Mouse (Mus musculus) regulatory T cell (primary cell): ENCODE measurements around the gene H2al2a.
"Not testable (repeated sequence)": the region's sequence is repeated elsewhere in the genome, so short reads cannot be mapped to it uniquely, and the experiment has no call there.

Experiments used
- in situ Hi-C: fragments of 300-600 bp; cut with MboI, MseI; formaldehyde crosslinking; loops from one replicate; pipeline ENCODE4 v1.15.1; 2025; ENCODE audit warnings: high pct_unique_total_duplicates

H2al2a gene

GRCm38 (mm10) chr2:17977645-17978044 lies 19.1 kb downstream of the H2al2a start:
- in situ Hi-C loops = not testable (repeated sequence)

GRCm38 (mm10) chr2:17975601-17976327 lies 21.0 kb downstream of the H2al2a start:
- in situ Hi-C loops = no loop called here

- in situ Hi-C loops = no loop called here
These were observed 22.8 kb downstream of the H2al2a start for GRCm38 (mm10) chr2:17973868-17974440.

- in situ Hi-C loops = no loop called here
These were observed 23.5 kb downstream of the H2al2a start for GRCm38 (mm10) chr2:17973246-17973645.

GRCm38 (mm10) chr2:17972843-17973242 lies 23.9 kb downstream of the H2al2a start:
- in situ Hi-C loops = no loop called here

DNA sequence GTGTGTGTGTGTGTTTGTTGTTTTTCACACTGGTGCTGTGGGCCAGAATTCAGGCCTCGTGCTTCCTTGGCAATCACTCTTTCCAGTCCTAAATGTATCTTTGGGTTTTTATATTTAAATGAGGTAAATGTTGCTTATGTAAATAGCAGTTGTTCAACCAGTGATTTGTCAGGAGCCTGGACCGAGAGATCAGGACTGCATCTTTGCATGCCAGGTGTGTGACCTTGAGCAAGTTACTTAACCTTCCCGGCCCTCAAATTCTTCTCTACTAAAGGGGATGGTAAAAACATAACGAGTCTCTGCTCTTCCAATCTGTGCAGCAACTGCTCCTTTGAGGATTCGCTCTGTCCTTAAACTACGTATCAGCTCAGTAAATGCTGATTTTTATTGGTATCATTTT lies 25.4 kb downstream of the H2al2a start:
- in situ Hi-C loops = no loop called here

DNA sequence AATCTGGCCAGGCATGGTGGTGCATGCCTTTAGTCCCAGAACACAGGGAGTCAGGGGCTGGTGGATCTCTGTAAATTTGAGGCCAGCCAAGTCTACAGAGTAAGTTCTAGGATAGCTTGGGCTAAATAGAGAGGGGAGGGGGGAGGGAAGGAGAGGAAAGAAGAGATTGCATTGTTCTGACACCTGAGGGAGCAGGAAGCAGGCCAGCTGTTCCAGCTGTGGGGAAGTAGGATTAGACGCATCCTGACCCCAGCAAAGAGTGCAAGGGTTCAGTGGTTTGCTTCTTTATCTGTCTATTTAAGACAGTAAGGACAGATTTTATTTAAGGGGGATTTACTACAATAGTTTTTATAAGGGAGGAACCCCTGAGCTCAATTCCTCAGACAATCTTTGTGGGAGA lies 26.1 kb downstream of the H2al2a start:
- in situ Hi-C loops = no loop called here

- in situ Hi-C loops = no loop called here
These were observed 26.6 kb downstream of the H2al2a start for GRCm38 (mm10) chr2:17970187-17970586.

DNA sequence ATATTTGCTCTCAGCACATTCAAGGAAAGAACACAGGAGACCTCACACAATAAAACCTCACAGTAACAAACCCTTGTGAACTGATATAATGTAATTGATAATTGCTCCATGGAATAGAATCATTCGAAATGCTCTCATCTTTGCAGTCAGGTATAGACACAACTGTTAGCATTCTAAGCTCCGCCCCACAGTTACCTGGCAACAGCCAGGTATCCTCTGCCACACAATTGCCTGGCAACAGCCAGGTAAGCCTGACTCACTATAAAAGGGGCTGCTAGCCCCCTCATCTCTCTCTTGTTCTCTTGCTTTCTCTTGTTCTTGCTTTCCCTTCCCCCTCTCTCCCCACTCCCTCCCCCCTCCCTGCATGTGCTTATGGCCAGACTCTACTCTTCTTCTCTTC lies 28.2 kb downstream of the H2al2a start:
- in situ Hi-C loops = no loop called here

- in situ Hi-C loops = not testable (repeated sequence)
These were observed 28.7 kb downstream of the H2al2a start for GRCm38 (mm10) chr2:17968037-17968436.

DNA sequence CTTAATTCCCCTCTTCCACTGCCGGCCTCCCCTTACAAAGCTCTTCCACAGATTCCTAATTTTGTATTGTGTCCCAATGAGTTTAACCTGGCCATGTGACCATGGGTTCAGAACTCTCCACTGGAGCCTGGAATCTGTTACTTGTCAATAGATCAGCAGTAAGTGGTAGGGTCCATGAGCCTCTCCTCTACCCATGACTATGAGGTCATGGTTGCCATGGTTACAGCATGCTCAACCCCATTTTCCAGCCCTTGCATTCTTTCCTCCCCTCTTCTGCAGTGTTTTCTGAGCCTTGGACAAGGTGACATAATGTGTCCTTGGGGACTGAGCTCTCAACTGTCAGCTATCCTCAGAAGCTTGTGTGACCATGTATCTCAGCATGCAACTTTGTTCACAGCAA lies 37.3 kb downstream of the H2al2a start:
- in situ Hi-C loops = no loop called here

GRCm38 (mm10) chr2:17946875-17947274 lies 49.9 kb downstream of the H2al2a start:
- in situ Hi-C loops = no loop called here
